Mouse (Mus musculus) cerebellum, adult 9-11 months (tissue): ENCODE results near the gene Atp2a1.

ENCODE experiments used
- DNase-seq: peaks from one replicate; pipeline ENCODE4 v3.0.0; 2022

The Atp2a1 gene

DNA sequence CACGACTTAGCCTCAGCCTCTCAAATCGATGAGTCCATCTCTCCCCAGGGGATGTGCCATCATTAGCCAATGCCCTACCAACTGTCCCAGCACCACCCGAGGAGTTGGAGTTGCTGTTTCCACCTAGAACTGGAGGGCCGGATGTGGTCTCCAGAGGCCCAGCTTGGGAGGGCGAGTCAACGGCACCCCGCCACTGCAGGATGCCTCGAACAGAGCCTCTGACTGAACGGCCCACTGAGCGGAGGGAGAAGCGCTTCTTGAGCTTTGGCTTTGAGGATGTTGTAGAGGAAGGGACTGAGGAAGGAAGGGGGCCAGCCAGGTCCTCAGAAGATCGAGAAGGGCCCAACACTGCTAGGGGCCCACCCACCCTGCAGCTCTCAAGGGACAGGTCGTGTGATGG is 9.4 kb upstream of the Atp2a1 start:
- peak; percentile 21 for DNase-seq

DNA sequence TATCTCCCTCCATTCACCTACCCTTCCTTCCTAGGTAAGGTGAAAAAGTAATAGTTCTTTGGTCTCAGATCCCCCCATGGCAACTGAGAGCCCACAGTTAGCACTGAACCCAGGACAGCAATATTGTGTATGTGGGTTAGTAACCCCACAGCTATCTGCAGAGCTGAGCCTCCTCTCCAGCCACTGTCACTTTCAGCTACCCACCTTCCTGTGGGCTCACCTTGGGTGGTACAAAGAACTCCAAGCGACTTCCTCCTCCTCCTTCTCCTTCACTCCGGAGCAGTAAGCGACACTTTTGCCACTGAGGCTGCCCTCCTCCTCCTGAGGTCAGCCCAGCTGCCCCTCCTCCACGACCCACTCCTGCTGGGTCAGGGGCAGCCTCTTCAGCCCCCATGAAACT is 8.9 kb upstream of the Atp2a1 start:
- no peak for DNase-seq

DNA sequence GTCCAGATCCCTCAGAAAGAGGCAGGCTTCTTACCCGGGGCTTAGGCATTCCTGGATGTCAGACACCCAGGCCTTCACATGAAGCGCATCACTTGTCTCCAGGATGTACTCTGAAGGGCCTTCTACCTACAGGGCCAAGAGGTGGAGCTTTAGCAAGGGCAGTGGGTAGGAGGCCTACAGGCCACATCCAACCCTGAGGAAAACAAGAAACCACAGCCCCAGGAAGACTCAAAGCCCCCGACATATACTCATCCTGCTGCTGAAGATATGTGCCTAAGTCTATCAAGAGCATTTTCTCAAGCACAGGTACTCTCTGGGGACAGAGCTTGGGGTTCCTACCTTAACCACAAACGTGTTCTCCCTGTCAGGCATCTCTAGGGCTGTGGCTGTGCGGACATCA is 8.5 kb upstream of the Atp2a1 start:
- no peak for DNase-seq

DNA sequence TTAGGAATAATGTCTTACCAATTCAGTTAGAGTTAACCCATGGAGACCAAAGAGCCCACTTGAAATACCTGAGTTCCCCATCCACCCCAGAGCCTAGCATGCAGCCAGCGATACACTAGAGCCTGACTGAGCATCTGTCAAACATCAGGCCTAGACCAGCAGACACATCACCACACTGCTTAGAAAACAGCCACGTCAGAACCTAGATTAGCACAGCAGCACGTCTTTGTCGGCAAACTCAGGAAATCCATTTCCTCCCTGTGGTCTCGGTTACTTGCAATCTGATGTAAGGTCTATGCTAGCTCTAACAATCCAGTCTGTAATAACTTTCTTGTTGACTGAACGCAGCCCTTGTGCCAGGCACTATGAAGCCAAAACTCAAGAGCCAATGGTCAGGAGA is 7.2 kb upstream of the Atp2a1 start:
- DNase-seq = no peak

DNA sequence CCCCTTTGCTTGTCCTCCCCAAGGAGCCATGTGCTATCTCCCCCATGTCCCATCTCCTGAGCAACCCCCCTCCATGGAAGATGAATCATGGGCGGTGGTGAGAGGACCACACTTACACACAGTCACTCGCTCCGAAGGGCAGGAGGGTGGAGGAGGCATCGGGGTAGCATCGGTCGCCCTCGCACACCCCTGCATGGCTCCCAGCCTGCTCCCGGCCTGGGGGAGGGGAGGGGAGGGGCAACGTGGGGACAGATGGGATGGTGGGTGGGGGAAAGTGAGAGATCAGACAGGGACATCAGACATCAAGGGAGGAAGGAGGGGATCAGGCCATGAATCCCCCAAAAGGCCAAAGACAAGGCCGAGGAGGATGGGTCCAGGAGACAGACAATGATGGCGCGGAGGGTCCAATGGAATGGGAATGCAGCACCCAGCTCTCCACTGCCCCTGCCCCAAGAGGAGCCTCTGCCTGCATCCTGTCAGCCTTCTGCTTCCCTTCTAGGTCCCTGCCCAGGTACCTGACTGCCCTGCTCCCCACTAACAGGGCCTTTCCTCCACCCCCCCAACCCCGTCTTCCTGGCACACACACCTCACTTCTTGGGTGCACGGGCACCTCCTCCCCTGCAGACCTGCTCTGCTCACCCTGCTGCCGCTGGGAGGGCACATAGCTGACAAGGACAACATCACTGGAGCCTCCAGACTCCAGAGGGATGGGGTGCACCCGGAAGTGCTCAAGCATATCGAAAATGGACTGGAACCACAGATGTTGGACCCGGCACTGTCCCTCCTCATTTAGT is 5.1 kb upstream of the Atp2a1 start:
- DNase-seq = no peak

DNA sequence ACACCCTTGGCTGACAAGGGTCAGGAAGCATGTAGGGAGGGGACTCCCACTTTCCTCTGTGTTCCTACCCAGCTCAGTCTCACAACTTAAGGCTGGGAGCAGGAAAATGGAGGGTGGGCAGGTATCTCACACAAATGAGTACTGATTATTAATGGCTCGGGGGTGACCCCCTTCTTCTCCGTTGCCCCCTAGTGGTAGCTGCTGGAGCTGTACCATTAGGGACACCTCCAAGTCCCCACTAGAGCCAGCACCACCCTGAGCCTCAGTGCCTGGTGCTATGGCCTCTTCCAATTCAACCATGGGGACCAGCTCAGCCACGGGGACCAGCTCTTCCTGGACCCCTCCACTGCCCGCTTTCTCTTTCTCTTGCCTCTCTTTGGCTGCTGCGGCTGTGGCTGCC is 4.4 kb upstream of the Atp2a1 start:
- DNase-seq = peak; percentile 20

DNA sequence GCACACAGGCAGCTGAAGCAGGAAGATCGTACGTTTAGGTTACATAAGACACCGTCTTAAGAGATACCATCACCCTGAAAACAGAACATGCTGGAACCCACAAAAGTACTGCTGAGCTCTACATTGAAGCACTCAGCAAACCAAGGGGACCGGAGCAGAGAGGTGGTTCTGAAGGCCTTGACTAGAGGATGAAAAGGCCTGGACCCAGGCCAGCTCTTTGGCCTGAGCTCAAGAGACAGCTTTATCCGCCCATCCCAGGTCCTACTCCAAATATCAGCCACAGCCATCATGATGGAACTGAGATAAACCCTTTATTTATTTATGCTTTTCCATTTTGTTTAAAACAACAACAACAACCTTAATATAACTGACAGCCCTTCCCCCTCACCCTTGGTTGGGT is 3.8 kb upstream of the Atp2a1 start:
- no peak for DNase-seq

DNA sequence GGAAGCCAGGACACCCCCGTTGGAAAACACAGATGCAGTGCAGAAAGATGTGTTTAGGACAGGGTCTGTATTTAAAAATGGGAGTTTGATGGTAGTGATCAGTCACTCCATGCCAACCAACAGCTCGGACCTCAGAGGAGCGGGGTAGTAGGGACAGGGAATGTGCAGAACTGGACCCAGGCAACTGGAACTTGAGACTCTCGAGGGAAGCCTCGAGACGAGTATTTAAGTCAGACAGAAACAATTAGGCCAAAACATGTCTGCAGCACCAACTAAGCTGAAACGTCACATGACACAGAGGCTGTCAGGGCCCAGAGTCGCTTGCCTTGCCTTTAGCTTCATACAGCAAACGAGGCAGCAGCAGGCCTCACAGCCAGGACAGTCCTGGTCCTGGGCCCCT is 3.2 kb upstream of the Atp2a1 start:
- DNase-seq = no peak

DNA sequence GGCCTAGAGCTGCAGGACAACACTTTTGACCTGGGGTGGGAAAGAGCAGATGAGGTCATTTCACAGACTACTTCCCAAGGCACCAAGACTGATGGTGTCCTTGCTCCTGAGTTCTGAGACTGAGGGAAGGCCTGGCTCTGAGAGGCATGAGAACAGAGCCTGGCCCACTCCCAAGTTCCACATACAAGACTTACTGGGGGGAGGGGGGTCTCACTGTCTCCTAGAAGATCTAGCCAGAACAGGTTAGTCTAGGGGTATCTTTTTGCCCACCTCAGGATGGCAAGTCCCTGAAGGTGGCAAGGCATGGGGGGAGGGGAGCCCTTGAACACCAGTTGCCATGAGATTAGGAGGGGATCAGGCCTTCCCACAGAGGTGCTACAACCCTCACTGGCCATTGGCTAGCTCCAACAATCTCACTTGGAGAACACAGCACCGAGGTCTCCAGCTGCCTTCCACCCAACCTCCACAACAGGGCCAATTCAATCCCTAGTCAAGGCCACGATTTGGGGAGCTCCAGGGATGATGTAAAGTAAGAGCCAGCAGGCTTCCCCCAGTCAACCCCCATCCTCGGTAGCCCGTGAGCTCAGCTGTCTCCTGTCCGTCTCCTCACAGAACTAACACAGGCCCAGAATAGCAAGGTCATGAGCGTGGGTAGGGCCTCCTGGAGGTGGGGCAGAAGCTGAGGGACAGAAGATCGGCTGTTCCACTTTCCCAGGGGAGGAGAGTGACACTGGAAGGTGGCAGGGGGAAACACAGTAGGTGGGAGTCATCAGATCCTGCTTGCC is 2.5 kb upstream of the Atp2a1 start:
- no peak for DNase-seq

DNA sequence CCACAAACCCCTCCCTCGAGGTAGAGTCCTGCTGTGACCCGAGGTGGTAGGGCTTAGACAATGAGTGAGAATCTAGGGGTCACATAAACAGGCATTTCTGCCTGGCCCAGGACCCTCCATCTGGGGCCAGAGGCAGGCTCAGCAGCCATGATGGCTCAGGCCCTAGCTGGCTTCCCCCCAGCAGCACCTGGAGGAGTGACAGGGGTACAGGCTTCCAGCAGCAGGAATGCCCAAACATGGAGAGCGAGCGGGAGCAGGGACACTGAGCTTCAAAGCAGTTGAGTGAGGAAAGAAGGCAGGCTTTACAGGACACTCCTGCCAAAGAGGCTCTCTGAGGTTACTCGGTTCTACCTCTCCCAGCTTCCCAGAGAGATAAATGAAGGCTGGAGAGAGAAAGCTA is 1.9 kb upstream of the Atp2a1 start:
- no peak for DNase-seq

DNA sequence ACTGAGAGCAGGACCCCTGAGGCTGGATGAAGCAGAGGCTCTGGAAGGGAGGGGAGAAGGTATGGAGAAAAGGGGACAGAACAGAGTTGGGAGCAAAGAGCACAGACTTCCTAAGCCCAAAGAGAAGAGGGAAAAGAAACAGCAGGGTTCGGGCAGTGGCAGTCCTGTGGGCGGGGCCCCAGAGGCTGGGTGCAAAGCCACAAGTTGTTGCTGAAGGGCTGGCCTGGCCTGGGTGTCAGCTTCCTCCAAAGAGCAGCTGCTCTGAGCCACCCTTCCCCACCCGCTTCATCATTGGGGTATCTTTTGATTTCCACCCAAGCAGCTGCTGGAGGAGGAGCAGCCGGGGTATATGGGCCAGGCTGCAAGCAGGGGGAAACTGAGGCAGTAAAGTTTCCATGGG is 1.2 kb upstream of the Atp2a1 start:
- DNase-seq = no peak

DNA sequence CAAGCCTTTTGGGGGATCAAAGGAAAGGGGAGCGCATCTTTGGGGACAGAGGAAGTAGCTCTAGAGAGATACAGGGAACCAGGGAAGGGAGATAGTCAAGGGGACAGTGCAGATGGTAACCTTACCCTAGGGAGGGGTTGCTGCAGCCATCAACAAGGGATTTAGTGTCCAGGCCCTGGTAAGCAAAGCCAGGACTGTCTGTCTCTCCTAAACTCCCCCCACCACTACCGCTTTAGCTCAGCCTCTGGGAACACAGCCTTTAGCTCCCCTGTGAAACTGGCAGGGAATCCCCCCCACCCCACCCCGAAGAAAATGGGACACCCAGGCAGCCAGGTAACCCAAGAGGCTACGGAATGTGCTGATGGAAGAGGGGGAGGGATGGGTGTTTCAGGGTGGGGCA is 639 bp upstream of the Atp2a1 start:
- no peak for DNase-seq

DNA sequence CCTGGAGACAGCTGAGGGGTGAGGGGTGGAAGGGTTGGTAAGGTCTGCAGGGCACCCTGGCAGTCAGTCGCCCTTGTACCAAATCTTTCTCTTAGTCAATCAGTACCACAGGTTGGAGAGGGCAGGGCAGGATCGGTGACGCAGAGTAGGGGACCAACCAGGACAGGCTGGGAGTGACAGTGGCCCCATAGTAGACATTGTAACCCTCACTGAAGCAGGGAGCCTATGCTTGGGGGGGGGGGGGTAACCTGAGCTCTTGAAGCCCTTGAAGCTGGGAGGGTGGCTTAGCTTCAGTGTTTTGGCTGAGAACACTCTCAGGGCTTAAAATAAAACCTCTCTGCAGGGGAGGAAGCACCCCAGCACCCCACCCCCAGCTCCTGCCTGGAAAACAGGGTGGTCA is 1.3 kb downstream of the Atp2a1 start:
- no peak for DNase-seq

DNA sequence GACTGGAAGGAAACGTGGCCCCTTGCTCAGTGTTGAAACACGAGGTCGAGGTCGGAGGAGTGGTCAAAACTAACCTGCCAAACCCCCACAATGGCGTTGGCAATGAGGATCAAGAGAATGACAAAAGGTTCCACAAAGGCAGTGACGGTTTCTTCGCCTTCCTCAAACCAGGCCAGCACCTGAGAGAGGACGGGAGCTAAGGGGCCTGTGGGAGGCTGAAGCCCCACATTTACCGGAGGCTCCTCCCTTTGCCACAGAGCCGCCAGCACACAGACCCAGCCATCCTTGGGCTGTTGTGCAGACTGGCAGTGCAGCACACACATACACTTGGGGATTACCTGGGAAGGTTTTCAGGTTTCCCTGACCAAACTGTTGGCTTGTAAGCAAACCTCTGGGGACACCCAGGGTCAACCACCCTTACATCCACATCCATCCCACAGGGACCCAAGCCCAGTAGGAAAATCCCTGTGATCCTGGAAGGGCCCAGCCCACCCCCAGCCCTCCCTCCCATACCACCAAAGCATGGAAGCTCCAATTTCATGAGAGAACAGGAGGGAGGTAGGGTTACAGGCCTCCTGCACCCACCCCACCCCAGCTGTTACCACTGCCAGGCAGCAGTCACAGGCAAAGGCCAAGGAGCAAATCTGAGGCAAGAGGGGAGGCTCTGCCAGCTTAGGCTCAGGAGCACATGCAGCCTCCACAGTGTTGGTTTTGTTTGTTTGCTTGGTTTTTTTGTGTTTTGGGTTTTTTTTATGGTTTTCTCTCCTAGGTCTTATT is 2.1 kb downstream of the Atp2a1 start:
- no peak for DNase-seq

DNA sequence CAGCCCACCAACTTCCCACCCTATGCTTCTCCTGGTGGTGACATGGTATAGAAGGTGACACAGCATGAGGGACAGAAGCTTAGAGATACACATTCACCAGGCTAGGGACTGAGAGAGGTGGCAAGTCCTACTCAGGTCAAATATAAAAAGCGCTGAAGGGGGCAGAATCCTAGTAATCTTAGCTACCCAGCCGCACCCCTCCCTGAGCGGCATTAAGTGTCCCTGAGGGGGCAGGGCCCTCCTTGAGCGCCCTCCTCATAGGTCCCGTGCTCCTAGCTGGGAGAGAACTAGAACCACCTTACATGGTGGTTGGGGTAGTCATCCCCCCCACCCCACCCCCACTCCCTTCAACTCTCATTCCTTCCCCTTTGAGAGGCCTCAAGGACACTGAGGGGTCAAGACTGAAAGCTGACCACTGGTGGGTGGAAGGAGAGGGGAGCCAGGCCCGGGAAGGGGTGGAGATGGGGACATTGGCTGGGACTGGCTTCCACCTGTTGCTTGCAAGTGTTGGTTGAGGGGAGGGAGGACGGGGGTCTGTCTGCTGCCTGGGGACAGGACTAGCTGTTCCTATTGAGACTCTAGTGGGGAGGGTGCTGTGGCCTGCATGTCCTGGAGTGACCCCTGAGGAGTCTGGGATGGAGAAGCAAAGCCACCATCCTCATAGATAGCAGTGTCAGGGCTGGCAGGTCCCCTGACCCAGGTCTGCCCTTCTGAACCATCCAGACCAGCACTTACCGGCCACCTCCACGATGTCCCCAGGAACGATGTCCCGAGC is 3.9 kb downstream of the Atp2a1 start:
- no peak for DNase-seq

DNA sequence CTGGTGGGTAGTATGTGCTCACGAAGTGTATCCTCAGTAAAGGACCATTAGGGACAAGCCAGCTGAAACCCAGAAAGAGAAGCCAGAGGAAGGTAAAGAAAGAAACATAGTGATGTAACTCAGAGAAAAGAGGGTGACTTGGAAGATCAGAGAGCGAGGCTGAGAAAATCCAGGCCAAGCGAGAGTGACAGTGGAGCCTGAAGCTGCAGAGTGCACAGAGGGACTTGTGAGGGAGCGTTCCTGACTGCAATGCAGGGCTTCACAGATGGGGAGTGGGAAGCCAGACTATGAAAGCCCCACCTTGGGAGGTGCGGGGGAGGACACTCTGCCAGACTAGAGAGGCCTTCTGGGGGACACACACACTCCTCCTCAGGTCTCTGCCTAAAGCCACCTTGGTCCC is 4.7 kb downstream of the Atp2a1 start:
- no peak for DNase-seq

DNA sequence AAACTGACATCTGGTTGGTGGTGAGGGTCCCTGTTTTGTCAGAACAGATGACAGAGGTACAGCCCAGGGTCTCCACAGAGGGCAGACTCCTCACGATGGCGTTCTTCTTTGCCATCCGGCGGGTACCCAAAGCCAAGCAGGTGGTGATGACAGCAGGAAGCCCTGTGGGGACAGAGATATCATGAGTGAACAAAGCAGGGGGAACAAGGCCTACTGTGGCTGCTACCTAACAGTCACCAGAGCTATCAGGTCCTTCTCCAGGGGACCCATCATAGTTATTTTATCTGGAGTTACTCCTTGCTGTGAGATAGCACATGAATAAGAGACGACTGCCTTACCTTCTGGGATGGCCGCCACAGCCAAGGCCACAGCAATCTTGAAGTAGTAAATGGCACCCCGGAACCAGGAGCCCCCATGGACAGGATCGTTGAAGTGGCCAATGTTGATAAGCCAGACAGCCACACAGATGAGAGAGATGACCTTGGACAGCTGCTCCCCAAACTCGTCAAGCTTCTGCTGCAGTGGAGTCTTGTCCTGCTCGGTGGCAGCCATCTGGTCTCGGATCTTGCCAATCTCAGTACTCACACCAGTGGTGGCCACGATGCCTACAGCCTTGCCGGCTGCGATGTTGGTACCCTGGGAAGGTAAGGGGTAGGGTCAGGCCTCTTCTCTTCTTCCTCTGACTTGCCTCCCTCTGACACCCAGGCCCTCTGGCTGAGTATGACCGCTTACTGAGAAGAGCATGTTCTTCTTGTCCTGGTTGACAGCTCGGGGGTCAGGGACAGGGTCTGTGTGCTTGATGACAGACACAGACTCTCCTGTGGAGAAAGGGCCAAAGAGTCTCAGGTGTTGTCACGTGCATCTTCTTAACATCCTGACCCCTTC is 6.3 kb downstream of the Atp2a1 start:
- DNase-seq = no peak

DNA sequence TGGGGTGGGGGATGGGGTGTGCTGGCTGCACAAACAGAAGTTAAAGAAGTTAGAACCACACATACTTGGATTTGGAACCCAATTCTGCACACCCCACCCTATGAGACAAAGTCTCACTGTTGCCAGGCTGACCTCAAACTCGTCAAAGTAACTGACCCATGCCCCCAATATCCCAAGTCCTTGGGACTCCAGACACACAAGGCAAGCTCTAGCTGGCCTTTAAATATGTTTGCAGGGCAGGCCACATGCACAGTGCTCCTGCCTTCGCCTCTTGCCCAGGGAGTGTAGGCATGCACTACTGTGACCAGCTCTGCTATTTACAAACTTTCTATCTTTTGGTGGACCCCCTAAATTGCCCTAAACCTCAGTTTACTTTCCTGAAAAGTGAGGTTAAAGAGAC is 7.7 kb downstream of the Atp2a1 start:
- DNase-seq = no peak

DNA sequence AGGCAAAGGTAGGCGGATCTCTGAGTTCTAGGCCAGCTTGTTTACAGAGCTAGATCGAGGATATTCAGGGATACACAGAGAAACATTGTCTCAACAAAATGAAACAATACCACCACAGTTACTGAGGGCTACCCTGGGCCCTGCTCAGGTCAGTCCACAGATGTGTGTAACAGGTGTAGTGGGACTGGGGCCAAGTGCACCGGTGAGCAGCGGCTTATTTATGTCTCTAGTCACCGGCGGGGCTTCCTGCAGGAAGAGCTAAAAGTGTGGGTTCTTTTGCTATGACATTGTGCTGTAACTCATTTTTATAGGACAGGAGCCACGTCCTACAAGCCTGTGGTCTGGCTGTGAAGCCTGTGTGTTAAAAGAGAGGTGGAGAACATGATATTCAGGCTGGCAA is 9.0 kb downstream of the Atp2a1 start:
- no peak for DNase-seq

DNA sequence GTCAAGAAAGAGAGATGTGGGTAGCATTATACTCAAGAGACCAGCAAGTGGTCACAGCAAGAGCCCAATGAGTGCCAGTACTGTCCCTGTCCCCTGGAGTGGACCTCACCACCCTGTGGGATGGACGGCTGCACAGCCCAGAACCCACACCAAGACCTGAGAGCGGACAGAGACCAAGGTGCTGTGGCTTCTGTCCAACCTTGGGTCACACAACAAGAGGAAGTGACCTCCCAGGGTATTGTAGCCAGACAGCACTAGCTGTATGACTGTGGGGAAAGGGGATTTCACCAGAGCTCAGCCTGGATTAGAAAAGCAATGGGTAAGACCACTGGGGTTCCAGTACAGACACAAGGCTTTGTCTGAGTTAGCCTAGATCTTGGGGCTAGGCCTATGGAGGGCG is 10.7 kb downstream of the Atp2a1 start:
- no peak for DNase-seq

DNA sequence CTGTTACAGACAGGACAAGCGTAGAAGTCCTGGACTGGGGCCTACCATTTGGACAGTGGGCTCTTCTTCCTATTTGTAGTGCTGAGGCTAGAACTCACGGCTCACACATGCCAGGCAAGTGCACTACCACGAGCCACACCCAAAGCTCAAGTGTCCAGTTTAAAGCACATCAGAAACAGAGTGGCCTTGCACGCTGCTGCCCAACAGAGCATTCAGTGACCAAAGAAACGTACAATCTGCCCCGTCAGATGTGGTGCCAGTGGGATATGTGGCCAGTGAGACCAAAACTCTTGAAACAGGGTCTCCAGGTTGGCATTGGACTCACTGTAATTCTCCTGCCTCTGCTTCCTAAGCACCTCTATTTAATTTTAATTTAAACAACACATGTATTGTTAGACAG is 12.3 kb downstream of the Atp2a1 start:
- DNase-seq = no peak

DNA sequence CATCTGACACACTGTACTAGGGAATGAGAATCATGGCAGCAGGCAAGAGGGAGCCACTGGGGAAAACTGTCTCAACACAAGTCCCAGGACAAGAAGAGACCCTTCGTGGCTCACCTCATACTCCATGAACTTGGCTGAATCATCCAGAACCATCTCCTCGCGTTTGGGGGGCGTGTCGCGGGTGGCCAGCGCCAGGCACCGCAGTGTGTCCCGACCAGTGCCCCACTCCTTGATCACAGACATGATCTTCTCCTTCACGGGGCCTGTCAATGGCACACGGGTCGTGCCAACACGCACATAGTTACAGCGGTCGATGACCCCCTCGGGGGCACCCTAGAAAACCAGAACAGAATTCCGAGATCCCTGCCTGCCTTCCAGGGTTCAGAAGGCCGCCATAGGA is 12.9 kb downstream of the Atp2a1 start:
- DNase-seq = no peak
